Mouse (Mus musculus) spleen, adult 2 months (tissue): ENCODE measurements around the gene Xpnpep3. TPM values are rescaled to one million over a fixed set of nuclear protein-coding genes. Genes with fewer than 3 reads are reported as not detected.
"Not testable (repeated sequence)": the region's sequence is repeated elsewhere in the genome, so short reads cannot be mapped to it uniquely, and the experiment has no call there.

Experiments
- DNase-seq, 2 experiments: peaks; one replicate each; pipeline versions ENCODE4 v3.0.0 to v3.0.0-alpha.2; 2012 to 2021; ENCODE audit warnings: low spot score in 2 of 2, low read depth in 1 of 2
- H3K27ac ChIP-seq: fragments of 200-500 bp; 2 replicates; pipeline ENCODE4 v1.5.1; 2012; ENCODE audit warnings: low read length, inconsistent platforms; ENCODE audit not compliant: insufficient read depth
- H3K27me3 ChIP-seq: fragments of 200-500 bp; 2 replicates; pipeline ENCODE4 v1.6.1; 2012; ENCODE audit warnings: mild to moderate bottlenecking, moderate library complexity, low read length, inconsistent platforms; ENCODE audit not compliant: control insufficient read depth, insufficient read depth
- H3K36me3 ChIP-seq: fragments of 200-500 bp; 2 replicates; pipeline ENCODE4 v1.6.1; 2012; ENCODE audit warnings: mild to moderate bottlenecking, low read length, inconsistent platforms; ENCODE audit not compliant: control insufficient read depth, insufficient read depth
- H3K4me1 ChIP-seq: fragments of 200-500 bp; 2 replicates; pipeline ENCODE4 v1.6.1; 2011; ENCODE audit warnings: inconsistent platforms; ENCODE audit not compliant: control insufficient read depth, insufficient read depth, insufficient read length
- H3K4me3 ChIP-seq: fragments of 200-500 bp; 2 replicates; pipeline ENCODE4 v1.5.1; 2011; ENCODE audit warnings: mild to moderate bottlenecking, inconsistent platforms; ENCODE audit not compliant: insufficient read depth, insufficient read length; ENCODE audit errors: extremely low read depth
- CTCF ChIP-seq: fragments of 200-500 bp; IDR thresholded peaks from 2 replicates; pipeline ENCODE4 v1.5.1; 2011; ENCODE audit warnings: mild to moderate bottlenecking, inconsistent platforms; ENCODE audit not compliant: insufficient read depth, insufficient read length, insufficient replicate concordance; ENCODE audit errors: extremely low read depth
- POLR2A ChIP-seq: fragments of 200-500 bp; IDR thresholded peaks from 2 replicates; pipeline ENCODE4 v1.6.1; 2011; ENCODE audit warnings: low read depth, low read length, inconsistent platforms
- WGBS: fragments of 180-500 bp; shearing (Covaris S2); methylation state at CpG from one replicate; pipeline ENCODE4 v1.1.7; 2018; 5-methylcytosine and 5-hydroxymethylcytosine counted together
- polyA plus RNA-seq: library from polyadenylated mRNA; depleted of rRNA; stranded (reverse); fragments of >200 nt; gene quantifications from 2 replicates; pipeline ENCODE4 v1.2.3, GENCODE M21; 2012

Gene Xpnpep3
- polyA plus RNA-seq, 1 experiment: 7.1 TPM

DNA sequence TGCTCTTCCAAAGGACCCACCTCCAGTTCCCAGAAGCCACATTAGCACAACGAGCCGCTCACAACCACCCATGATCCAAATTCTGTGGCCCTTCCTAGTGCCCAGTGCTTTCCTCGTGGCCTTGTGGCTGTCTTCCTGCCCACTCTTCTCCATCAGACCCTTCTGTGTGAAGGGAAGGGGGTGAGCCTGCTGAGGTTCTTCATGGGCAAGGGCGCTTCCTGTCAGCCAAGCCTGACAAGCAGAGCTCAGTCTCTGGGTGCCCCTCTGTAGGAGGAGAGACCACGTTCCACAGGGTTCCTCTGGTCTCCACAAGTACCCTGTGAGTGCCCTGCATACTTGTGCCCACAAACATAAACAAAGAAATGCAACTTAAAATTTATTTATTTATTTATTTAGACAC lies 72.3 kb downstream of the Xpnpep3 start:
- Histone ChIP-seq H3K4me1 (no peaks in the 10 kb centered on the region), H3K27me3 (no peaks in the 10 kb centered on the region), H3K4me3 (no peak overlapping the region), H3K36me3 (peaks cover 31% of the 10 kb centered on the region), H3K27ac (no peak overlapping the region)
- DNase-seq: no peak
- WGBS: 95% methylated on average over 5 of the region's 5 CpGs
- TF ChIP-seq CTCF (no peak), POLR2A (no peak)

DNA sequence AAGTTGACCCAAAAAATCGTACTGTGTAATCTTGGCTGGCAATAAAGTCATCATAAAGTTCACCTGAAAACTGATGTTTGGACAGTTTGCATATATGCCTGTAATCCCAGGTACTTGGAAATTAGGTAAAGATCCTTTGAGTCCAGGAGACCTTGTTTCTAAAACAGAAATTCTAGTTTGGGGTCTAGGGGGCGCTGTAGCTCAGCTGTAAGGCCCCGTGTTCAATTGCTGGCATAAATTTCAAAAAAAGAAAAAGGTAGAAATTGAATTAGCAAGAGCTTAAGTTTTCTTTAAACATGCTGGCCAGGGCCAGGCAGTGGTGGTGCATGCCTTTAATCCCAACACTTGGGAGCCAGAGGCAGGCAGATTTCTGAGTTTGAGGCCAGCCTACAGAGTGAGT lies 75.7 kb downstream of the Xpnpep3 start:
- peaks cover 26% of the 10 kb centered on the region for H3K36me3 ChIP-seq
- 44% methylated on average over 3 of the region's 3 CpGs for WGBS

DNA sequence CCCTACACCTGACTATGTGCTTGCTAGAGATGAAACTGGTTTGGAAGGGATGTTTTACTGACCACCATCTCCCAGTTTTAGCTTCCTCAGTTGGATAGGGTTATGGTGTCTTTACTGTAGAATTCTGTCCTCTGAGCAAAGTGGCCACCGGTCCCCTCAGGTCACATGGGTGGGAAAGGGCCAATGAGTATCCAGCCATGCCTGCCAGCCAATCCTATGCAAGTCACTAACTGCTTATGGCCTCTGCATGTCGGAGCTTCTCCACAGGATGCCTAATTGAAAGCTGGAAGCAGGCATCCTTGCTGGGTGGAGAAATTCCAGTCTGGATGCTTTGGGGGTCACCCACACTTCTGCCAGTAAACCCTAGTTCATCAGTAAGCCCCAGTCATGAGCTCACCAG lies 76.7 kb downstream of the Xpnpep3 start:
- no peaks in the 10 kb centered on the region for H3K4me1 ChIP-seq
- no peaks in the 10 kb centered on the region for H3K27me3 ChIP-seq
- TF ChIP-seq CTCF (no peak), POLR2A (no peak)
- no peak for DNase-seq
- H3K4me3 ChIP-seq: no peak overlapping the region
- peaks cover 17% of the 10 kb centered on the region for H3K36me3 ChIP-seq
- no peak overlapping the region for H3K27ac ChIP-seq
- 67% methylated on average over 2 of the region's 2 CpGs for WGBS

More for the DNA sequence above, 75.7 kb downstream of the Xpnpep3 start:
- peak in 1 of 2 experiments; percentile 18 for DNase-seq
- no peak overlapping the region for H3K27ac ChIP-seq
- H3K27me3 ChIP-seq: no peaks in the 10 kb centered on the region
- H3K4me3 ChIP-seq: no peak overlapping the region
- peak; percentile 38; the same call in 1 of the 2 replicates for TF ChIP-seq CTCF
- TF ChIP-seq POLR2A: no peak
- no peaks in the 10 kb centered on the region for H3K4me1 ChIP-seq

DNA sequence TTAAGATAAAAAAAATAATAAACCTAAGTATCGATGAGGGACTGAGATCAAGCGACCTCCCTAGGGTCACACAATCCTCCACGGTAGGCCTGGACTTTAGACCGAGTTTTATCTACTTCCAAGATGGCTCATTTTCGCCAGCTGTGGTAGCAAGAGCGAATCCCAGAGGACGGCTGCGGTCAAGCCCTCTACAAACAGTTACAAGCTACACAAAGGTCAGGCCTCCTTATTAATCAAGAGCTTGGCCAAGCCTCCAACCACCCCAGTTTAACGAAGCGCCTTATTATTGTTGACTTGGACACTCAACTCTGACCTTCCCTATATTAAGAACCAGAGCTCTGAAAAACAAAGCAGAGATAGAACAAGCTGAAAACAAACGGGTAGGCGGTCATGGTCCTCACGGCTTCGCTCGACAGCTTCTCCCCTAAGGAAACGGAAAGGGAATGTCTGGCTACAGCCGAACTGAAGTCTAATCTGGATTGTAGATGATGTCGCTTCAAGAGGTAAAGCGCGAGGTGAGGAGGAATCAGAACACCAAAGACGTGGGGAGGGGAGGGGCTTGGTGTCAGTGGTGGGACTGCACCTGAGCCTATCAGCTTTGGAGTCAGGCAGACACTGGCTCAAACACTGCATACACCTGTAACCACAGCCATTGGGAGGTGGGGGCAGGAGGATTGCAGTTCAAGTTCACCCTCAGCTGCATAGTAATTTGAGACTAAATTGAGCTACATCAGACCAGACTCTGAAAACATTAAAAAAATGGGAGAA lies 79.7 kb downstream of the Xpnpep3 start:
- TF ChIP-seq POLR2A (no peak), CTCF (no peak)
- no peaks in the 10 kb centered on the region for H3K4me1 ChIP-seq
- no peaks in the 10 kb centered on the region for H3K27me3 ChIP-seq
- WGBS: 88% methylated on average over 21 of the region's 21 CpGs
- H3K36me3 ChIP-seq: peaks cover 3% of the 10 kb centered on the region; the same call in 1 of the 2 replicates
- H3K4me3 ChIP-seq: no peak overlapping the region
- DNase-seq: no peak
- H3K27ac ChIP-seq: no peak overlapping the region

DNA sequence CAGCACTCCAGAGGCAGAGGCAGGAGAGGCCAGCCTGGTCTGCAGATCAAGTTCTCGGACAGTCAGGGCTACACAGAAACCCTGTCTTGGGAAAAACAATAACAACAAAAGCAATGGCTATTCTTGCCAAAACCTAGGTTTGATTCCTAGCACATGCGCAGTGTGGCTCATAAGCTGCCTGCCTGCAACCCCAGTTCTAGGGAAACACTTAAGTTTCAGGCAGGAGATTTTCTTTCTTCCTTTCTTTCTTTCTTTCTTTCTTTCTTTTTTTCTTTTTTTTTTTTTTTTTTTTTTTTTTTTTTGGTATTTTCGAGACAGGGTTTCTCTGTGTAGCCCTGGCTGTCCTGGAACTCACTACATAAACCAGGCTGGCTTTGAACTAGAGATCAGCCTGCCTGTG lies 80.3 kb downstream of the Xpnpep3 start:
- DNase-seq, H3K36me3 ChIP-seq, H3K4me1 ChIP-seq, H3K4me3 ChIP-seq, H3K27me3 ChIP-seq, H3K27ac ChIP-seq: not testable (repeated sequence)
- WGBS: 84% methylated on average over 3 of the region's 3 CpGs

DNA sequence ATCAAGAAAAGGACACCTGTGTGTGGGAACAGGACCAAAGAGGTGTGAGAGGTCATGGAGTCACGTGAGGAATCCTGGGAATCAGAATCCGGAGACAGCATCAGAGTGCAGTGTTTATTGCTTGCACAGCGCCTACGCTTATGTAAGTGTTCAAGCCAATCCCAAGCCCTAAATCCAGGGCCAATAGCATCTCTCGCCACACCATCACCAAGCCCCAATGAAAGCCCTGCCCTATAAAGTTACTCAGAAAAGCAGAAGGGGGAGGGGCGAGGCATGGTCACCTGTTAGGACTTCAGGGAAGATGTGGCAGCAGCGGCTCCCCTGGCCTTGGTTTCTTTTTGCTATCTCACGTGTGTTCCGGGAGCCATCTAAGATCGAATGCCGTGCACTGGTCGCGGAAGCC lies 81.0 kb downstream of the Xpnpep3 start:
- peak; percentile 67 to 81 for DNase-seq
- Histone ChIP-seq H3K27ac (no peak overlapping the region), H3K4me1 (no peaks in the 10 kb centered on the region), H3K36me3 (no peaks in the 10 kb centered on the region), H3K4me3 (peak overlapping the region; percentile 62), H3K27me3 (no peaks in the 10 kb centered on the region)
- TF ChIP-seq POLR2A (no peak; the same call in 1 of the 2 replicates), CTCF (no peak)
- 16% methylated on average over 13 of the region's 13 CpGs for WGBS

DNA sequence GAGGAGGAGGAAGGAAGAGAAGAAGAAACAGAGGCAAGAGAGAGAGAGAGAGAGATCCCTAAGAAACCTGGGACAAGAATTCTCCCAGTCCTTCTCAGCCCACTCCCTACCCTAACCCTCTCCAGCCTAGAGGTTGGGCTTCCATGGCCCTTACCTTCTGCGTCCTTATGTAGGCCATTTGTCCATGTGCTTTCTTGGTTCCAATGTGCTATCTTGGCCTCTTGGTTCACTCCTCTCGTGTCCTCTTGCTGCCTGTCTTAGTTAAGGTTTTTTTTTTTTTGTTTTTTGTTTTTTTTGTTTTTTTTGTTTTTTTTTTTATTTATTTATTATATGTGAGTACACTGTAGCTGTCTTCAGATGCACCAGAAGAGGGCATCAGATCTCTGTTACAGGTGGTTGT lies 83.0 kb downstream of the Xpnpep3 start:
- DNase-seq: no peak
- H3K4me3 ChIP-seq: no peak overlapping the region
- 85% methylated on average over 2 of the region's 2 CpGs for WGBS
- no peaks in the 10 kb centered on the region for H3K4me1 ChIP-seq
- TF ChIP-seq POLR2A (no peak), CTCF (no peak)
- no peaks in the 10 kb centered on the region for H3K36me3 ChIP-seq
- H3K27ac ChIP-seq: no peak overlapping the region
- H3K27me3 ChIP-seq: no peaks in the 10 kb centered on the region
